In genomic region chr13:48594031-48594430, GRCm38 (mm10) we compare ENCODE assay signal across 10 mouse cellular contexts. TPM values are rescaled to one million over a fixed set of nuclear protein-coding genes. Genes with fewer than 3 reads are reported as not detected.
DNase-seq lines count a peak whose midpoint lies in the region; ATAC-seq lines count a peak whose summit lies in the region.
"Had no signal": no experiment of that assay in that cellular context is flagged by ENCODE, and none has a peak within 500 bp of the region (broad histone marks: within the 10 kb centered on the region; RNA-seq: fewer than 3 reads in every experiment).

No protein-coding gene starts in this region.

- peak overlapping the region; percentile 75 for H3K27ac ChIP-seq in hindbrain, embryonic 10.5 days
- H3K27ac ChIP-seq in limb, embryonic 12.5 days, result peak overlapping the region; percentile 32; the same call in 1 of the 2 replicates
- H3K27ac ChIP-seq: heart, embryonic 15.5 days had no signal

- H3K4me2 ChIP-seq in limb, embryonic 12.5 days, result no peak overlapping the region
- H3K4me2 ChIP-seq: heart, embryonic 15.5 days had no signal

- H3K9me3 ChIP-seq in hindbrain, embryonic 10.5 days, result no peaks in the 10 kb centered on the region
- H3K9me3 ChIP-seq in limb, embryonic 12.5 days, result no peaks in the 10 kb centered on the region
- H3K9me3 ChIP-seq: heart, embryonic 15.5 days had no signal

- intact Hi-C loops in heart, postnatal 25 days (cut with DNase I), result no loop called here
- intact Hi-C loops in gastrocnemius, postnatal 14 days (cut with DNase I; ENCODE audit: low total_unique reads), result no loop called here

- ATAC-seq in limb, embryonic 12.5 days (ENCODE audit: insufficient number of reproducible peaks, insufficient read depth, low FRiP score, low TSS enrichment, low read depth), result no peak

- peak; percentile 62 for DNase-seq in right cerebral cortex, adult 18-20 months
- no peak for DNase-seq in right cerebral cortex, postnatal 14 days
- peak; percentile 10 for DNase-seq in hindbrain, embryonic 10.5 days (ENCODE audit: low spot score)
- peak; percentile 40 to 44 for DNase-seq in right cerebral cortex, postnatal 36 days (ENCODE audit: low spot score in 2 of 2)
- DNase-seq in cerebellum, adult 11-12 months, result no peak
- no peak for DNase-seq in heart, postnatal 25 days (ENCODE audit: low spot score)
- no peak for DNase-seq in gastrocnemius, postnatal 14 days
- DNase-seq: kidney, postnatal 10 days had no signal

- H3K4me3 ChIP-seq in hindbrain, embryonic 10.5 days, result no peak overlapping the region; the same call in 1 of the 2 replicates
- no peak overlapping the region for H3K4me3 ChIP-seq in limb, embryonic 12.5 days (replicated peaks)
- H3K4me3 ChIP-seq: heart, embryonic 15.5 days had no signal

- H3K9ac ChIP-seq in limb, embryonic 12.5 days (replicated peaks), result no peak overlapping the region
- H3K9ac ChIP-seq: heart, embryonic 15.5 days had no signal

- 50% methylated on average over 10 of the region's 10 CpGs for WGBS in hindbrain, embryonic 10.5 days
- 78% methylated on average over 10 of the region's 10 CpGs for WGBS in limb, embryonic 12.5 days

- H3K4me1 ChIP-seq in hindbrain, embryonic 10.5 days (replicated peaks), result peaks cover 26% of the 10 kb centered on the region
- peaks cover 19% of the 10 kb centered on the region for H3K4me1 ChIP-seq in limb, embryonic 12.5 days (replicated peaks)
- H3K4me1 ChIP-seq: heart, embryonic 15.5 days had no signal

- no peaks in the 10 kb centered on the region for H3K27me3 ChIP-seq in hindbrain, embryonic 10.5 days (ENCODE audit: insufficient read depth, poor library complexity, severe bottlenecking)
- no peaks in the 10 kb centered on the region for H3K27me3 ChIP-seq in limb, embryonic 12.5 days
- H3K27me3 ChIP-seq: heart, embryonic 15.5 days had no signal

- H3K36me3 ChIP-seq in hindbrain, embryonic 10.5 days, result no peaks in the 10 kb centered on the region
- peaks cover 44% of the 10 kb centered on the region for H3K36me3 ChIP-seq in limb, embryonic 12.5 days
- H3K36me3 ChIP-seq: heart, embryonic 15.5 days had no signal

RNA-seq across cellular contexts. Expression of gene Ptpdc1, which starts 31.4 kb away (rescaled TPM):
- polyA plus RNA-seq in hindbrain, embryonic 10.5 days (2016; fragmentation: Nextera tagmentation; extraction: Ambion mirVana), result 7.6 and 9.6 TPM in 2 replicates
- 20.1 and 21.1 TPM in 2 replicates for polyA plus RNA-seq in limb, embryonic 12.5 days (2016; fragmentation: Nextera tagmentation; extraction: Ambion mirVana)
- 1 to 10 TPM; 4.6 to 6.0 TPM for total RNA-seq in heart, postnatal 25 days (2021)
- 1 to 10 TPM; 4.9 to 7.0 TPM for total RNA-seq in gastrocnemius, postnatal 14 days (2021)

Comparison
In these comparisons a context has a peak if more than half of its experiments do, and no peak if none do; other contexts are left out.
1. DNase-seq: peak in right cerebral cortex, adult 18-20 months (single experiment), hindbrain, embryonic 10.5 days (single experiment) and right cerebral cortex, postnatal 36 days (2 of 2); none in right cerebral cortex, postnatal 14 days (single experiment), cerebellum, adult 11-12 months (single experiment), heart, postnatal 25 days (single experiment) and gastrocnemius, postnatal 14 days (single experiment).